Mouse (Mus musculus): ENCODE measurements around the gene Etv1.
"Not testable (repeated sequence)": the region's sequence is repeated elsewhere in the genome, so short reads cannot be mapped to it uniquely, and the experiment has no call there.

Gene Etv1

DNA sequence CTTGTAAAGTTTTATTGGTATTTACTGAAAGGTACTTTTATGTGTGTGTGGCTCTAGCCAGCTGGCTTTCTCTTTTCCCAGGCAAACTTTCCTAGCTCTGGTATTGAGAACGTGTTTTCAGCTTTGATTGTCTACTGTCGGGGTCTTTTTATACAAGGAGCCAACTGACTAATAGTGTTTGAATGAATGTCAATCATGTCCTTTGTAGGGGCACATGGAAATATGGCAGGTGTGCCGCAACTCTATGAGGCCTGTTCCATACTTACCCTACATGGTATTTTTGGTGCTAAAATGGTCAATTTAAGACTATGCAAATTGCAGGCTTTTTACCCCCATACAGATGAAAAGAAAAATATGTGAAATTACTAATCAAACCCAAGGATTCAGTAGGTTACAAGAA, 37.1 kb downstream of the Etv1 start:
- in situ Hi-C loops (cut with MboI; ENCODE audit: low sequenced_read_pairs), result no loop called here

DNA sequence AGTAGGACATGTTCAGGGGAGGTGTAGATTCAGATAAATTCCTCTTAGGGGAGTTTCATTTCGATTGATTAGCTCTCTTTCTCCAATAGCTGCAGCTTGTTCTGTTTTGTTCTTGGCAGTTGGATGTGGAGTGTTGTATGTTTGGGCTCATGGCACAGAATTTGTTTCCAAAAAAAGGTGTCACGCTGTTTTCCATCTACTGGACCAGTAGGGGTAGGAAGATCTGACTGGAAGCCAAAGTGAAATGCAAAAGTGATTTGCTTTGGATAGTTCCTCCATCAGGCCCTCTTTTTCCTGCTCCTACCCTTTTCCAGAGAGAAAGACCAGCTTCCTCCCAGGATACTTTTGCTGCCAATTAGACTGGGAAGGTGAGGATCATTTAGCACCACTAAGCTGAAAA, 39.1 kb downstream of the Etv1 start:
- in situ Hi-C loops (cut with MboI; ENCODE audit: low sequenced_read_pairs), result no loop called here

DNA sequence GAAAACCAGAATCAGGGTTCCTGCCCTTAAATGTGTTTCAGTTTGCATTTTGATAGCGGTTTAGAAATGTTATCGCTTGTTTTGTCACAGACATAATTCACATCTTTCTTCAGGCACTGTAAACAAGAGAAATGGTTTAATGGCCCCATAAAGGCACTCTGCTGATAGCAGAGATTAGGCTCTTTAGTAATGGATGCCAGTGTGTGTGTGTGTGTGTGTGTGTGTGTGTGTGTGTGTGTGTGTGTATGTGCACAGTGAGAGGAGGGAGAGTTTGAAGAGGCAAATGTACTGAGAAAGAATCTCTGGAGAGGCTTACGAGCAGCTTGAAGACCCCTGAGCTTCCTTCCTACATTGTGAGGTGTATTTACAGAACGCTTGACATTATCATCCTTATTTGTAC, 41.5 kb downstream of the Etv1 start:
- in situ Hi-C loops (cut with MboI; ENCODE audit: low sequenced_read_pairs), result no loop called here

DNA sequence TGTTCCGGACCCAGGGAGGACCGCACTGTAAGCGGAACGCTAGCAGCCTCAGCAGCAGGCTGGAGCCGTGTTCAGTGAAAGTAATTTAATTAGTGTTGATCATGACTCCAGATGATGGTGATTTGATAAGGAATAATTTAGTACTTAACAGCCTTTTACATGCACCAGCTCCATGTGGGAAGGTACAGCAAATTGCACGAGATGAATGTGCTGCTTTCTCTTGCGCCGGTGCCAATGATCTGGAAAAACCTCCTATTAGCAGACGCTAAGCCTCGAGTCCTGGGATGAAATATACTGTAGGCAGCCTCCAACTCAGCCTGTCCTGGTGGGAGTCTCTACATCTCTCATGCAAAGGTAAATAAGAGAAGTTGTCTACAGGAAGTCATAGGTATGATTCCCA, 45.2 kb downstream of the Etv1 start:
- in situ Hi-C loops (cut with MboI; ENCODE audit: low sequenced_read_pairs), result no loop called here

DNA sequence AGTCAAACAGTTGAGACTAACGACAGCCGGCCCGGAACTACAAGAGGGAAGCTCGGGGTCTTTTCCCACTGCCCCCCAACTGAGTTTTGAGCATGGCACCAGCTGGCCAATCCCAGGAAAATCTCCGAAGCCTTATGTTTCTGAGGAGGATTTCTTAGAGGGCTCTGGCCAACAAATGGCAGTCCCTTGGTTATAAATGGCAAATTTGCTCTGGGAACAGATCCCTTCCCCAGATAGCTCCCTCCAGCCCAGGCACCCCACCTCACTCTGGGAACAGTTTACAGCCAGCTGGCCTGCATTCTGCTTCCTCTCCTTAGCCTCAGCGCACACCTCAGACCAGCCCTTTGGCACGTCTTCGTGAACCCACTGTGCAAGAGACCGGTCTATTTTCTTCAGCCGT, 53.8 kb downstream of the Etv1 start:
- in situ Hi-C loops (cut with MboI; ENCODE audit: low sequenced_read_pairs), result no loop called here

GRCm38 (mm10) chr12:38834581-38834980, 55.4 kb downstream of the Etv1 start:
- in situ Hi-C loops (cut with MboI; ENCODE audit: low sequenced_read_pairs), result no loop called here

DNA sequence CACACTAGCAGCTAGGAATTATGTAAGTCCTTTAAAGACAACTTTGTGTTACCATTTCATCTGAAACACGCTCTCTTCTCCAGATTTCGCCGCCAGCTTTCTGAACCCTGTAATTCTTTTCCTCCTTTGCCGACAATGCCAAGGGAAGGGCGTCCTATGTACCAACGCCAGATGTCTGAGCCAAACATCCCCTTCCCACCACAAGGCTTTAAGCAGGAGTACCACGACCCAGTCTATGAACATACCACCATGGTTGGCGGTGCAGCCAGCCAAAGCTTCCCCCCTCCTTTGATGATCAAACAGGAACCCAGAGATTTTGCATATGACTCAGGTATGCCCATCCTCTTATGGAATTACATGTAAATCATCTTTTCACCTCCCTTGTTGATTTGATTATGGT, 55.8 kb downstream of the Etv1 start:
- in situ Hi-C loops (cut with MboI; ENCODE audit: low sequenced_read_pairs), result not testable (repeated sequence)

GRCm38 (mm10) chr12:38843801-38844295, 64.7 kb downstream of the Etv1 start:
- in situ Hi-C loops (cut with MboI; ENCODE audit: low sequenced_read_pairs), result no loop called here

DNA sequence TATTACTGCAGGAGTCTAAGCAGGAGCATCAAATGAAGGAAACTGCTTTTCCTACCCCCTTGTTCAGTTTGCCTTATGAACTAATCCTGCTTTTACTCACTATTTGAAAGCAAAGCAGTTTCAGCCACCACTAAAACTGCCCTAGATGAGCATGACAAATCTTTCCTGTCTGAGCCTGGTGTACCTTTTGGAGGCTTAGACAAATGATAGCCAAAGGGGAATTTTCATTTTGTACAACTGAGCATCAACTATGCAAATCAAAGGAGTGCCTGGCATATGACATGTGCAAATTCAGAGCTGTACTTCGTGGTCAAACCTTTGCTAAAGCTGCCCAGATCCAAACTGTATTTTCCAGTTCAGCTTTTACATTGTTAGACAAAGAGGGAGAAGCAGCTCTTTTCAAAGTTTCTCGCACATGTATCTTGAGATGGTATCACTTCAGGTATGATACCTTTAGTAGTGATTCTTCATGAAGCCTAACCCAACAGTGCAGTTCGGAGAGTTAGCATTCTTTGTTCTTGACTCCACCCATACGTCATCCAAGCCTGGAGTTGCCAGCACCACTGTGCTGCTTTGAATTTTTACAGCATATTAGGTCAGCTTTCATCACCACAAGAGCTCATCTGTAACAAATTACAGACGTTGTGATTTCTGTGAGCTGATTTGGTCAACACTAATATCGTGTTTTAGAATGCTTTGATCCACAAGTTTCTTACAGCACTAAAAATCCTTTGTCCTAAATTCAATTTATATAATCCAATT, 68.5 kb downstream of the Etv1 start:
- in situ Hi-C loops (cut with MboI; ENCODE audit: low sequenced_read_pairs), result no loop called here

GRCm38 (mm10) chr12:38849994-38850393, 70.8 kb downstream of the Etv1 start:
- in situ Hi-C loops (cut with MboI; ENCODE audit: low sequenced_read_pairs), result no loop called here

DNA sequence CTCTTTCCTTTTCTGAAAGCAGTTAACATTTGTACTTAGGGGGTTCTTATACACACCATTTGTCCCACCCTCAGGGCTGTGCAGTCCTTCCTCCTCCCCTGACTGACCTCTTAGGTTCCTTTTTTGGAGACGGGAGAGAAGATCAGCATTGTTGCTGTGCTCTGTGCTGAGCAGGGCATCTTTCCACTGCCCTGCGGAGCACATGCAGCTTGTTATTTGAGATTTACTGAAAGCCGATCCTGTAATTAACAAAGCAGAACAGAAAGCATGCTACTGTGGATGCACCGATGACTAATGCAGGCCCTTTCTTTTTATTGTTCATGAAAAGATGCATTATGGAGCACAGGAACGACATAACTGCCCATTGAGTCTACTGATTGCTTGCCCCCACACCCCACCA, 75.1 kb downstream of the Etv1 start:
- in situ Hi-C loops (cut with MboI; ENCODE audit: low sequenced_read_pairs), result no loop called here

DNA sequence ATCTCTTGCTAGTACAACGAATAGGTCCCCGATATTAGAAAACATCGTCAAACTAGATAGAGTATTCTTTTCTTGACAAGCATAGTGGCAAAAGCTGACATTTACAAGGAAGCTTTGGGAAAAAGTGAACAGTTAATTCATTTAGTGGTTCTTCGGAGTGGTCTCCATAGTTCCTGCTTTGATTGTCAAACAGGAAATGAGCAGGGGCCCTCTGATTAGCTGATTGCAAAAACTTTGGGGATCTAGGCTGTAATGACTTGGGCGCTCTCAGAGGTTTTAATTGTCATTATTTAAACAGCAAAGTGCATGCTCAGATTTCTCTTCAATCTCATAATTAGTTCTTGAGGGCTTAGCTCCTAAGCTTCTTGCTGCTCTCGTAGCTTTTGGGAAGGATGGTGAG, 75.6 kb downstream of the Etv1 start:
- in situ Hi-C loops (cut with MboI; ENCODE audit: low sequenced_read_pairs), result no loop called here

GRCm38 (mm10) chr12:38859675-38860074, 80.5 kb downstream of the Etv1 start:
- in situ Hi-C loops (cut with MboI; ENCODE audit: low sequenced_read_pairs), result no loop called here

GRCm38 (mm10) chr12:38860168-38861115, 81.3 kb downstream of the Etv1 start:
- in situ Hi-C loops (cut with MboI; ENCODE audit: low sequenced_read_pairs), result no loop called here

DNA sequence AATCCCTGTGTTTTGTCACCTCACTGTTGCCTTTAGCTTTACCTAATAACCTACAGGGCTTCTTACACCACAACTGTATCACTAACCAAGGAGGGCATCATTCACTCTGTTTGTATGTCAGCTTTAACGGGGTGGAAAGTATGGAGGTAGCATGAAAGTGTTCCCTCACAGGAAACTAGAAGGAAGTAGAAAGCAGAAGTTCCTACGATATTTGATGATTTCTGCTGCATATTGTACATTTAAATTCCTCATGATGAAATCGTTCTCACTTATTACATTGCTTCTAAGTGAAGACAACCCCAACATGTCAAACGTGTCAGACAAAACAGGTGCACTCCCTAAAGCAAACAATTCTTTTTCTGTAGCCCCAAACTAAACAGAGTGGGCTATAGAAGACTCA, 84.2 kb downstream of the Etv1 start:
- in situ Hi-C loops (cut with MboI; ENCODE audit: low sequenced_read_pairs), result no loop called here

DNA sequence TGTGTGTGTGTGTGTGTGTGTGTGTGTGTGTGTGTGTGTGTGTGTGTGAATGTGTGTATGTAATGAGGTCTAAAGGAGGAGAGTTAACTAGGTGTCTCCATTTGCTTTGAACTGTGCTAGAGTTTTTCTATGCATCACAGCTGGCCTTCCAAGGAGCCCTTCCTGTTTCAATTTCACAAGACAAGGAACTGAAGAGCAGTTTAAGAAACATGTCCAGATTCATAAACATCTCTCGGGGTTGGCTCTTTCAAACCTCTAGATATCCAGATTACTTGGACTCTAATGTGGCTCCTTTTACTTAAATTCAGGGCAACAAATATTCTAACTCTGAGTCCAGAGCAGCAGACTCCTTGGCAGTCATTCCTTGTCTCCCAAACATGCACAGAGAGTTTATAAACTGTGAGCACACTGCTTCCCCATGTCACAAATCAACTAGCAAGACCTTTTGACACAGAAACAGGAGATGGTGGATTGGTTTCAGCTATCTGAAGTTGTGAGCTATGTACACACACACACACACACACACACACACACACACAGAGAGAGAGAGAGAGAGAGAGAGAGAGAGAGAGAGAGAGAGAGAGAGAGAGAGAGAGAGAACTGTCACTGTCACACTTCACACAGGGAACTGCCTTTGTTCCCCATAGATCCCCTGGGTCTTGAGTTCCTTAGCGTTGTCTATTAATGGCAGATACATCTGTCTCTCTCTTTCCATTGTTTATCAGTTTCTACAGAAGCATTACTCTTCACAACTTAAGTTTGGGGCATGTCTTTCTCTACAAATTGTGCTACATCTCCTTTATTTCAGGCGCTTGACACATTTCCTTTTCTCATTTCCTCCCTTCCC, 85.0 kb downstream of the Etv1 start:
- in situ Hi-C loops (cut with MboI; ENCODE audit: low sequenced_read_pairs), result no loop called here

- in situ Hi-C loops (cut with MboI; ENCODE audit: low sequenced_read_pairs), result no loop called here
These were observed 95.4 kb downstream of the Etv1 start for GRCm38 (mm10) chr12:38874470-38874995.

- in situ Hi-C loops (cut with MboI; ENCODE audit: low sequenced_read_pairs), result no loop called here
These were observed 125.3 kb downstream of the Etv1 start for GRCm38 (mm10) chr12:38904516-38904915.

DNA sequence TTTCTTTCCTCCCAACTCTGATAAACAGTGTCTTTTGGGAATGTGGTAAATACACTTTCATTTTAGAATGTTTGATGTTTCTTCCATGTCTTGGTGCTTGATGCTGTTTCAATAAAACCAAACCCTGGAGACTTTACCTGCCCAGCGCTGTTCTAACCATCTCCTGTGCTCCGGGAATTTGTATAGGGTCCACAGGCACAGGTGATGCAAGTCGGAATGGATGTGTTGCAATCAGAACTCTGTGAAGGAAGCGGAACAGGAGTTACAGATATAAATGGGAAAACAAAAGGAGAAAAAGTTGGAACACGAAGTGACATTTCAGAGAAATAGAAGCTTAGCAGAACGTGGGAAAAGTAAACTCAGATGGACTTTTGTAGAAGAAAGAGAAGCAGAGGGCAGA, 127.1 kb downstream of the Etv1 start:
- in situ Hi-C loops (cut with MboI; ENCODE audit: low sequenced_read_pairs), result no loop called here

GRCm38 (mm10) chr12:38906812-38907211, 127.6 kb downstream of the Etv1 start:
- in situ Hi-C loops (cut with MboI; ENCODE audit: low sequenced_read_pairs), result no loop called here

DNA sequence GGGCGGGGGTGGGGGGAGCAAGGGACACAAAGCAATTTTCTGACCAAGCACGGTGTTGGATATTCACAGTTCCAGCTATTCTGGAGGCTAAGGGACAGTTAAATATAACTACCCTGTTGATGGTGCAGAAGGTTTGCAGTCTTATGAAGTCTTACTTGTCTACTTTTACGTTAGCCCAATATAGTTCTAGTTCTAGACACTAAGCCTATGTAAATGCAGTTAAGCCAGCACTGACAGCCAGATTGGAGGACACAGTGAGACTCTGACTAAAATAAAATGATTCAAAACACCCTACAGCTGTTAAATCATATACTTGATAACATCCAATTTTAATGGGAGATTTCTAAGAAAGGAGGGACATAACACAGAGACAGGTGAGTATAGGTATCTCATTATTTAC, 129.8 kb downstream of the Etv1 start:
- in situ Hi-C loops (cut with MboI; ENCODE audit: low sequenced_read_pairs), result no loop called here

Data from CH12F3 (cell line).